Mouse (Mus musculus) lung, embryonic 15.5 days (tissue): ENCODE results near the gene Il3ra. TPM values are rescaled to one million over a fixed set of nuclear protein-coding genes. Genes with fewer than 3 reads are reported as not detected.

Experiments
- ATAC-seq: fragments of 200-750 bp; cut with Nextera tagmentation; 2 replicates; pipeline ENCODE4 v1.8.0; 2017; ENCODE audit warnings: moderate number of reproducible peaks, borderline replicate concordance; ENCODE audit not compliant: low FRiP score, low TSS enrichment; ENCODE audit errors: extremely low read depth
- H3K27ac ChIP-seq: fragments of 300-500 bp; sonication (generic); 2 replicates; pipeline ENCODE4 v1.5.1; 2015; ENCODE audit warnings: moderate library complexity, mild to moderate bottlenecking, inconsistent platforms
- H3K27me3 ChIP-seq: fragments of 300-500 bp; sonication (generic); 2 replicates; pipeline ENCODE4 v1.6.1; 2015; ENCODE audit warnings: inconsistent platforms
- H3K36me3 ChIP-seq: fragments of 300-500 bp; sonication (generic); 2 replicates; pipeline ENCODE4 v1.6.1; 2015; ENCODE audit warnings: inconsistent platforms
- H3K4me1 ChIP-seq: fragments of 300-500 bp; sonication (generic); 2 replicates; pipeline ENCODE4 v1.6.1; 2015; ENCODE audit warnings: inconsistent platforms
- H3K4me2 ChIP-seq: fragments of 300-500 bp; sonication (generic); 2 replicates; pipeline ENCODE4 v1.6.1; 2015; ENCODE audit warnings: inconsistent platforms, mild to moderate bottlenecking, moderate library complexity
- H3K4me3 ChIP-seq: fragments of 300-500 bp; sonication (generic); 2 replicates; pipeline ENCODE4 v1.5.1; 2015; ENCODE audit warnings: mild to moderate bottlenecking, inconsistent platforms
- H3K9ac ChIP-seq: fragments of 300-500 bp; sonication (generic); 2 replicates; pipeline ENCODE4 v1.6.1; 2015; ENCODE audit warnings: inconsistent platforms
- H3K9me3 ChIP-seq: fragments of 300-500 bp; sonication (generic); 2 replicates; pipeline ENCODE4 v1.6.1; 2016; ENCODE audit warnings: inconsistent platforms
- WGBS: fragments of 180-500 bp; shearing (Covaris S2); methylation state at CpG from one replicate; pipeline ENCODE4 v1.1.7; 2015; 5-methylcytosine and 5-hydroxymethylcytosine counted together
- polyA plus RNA-seq: library from polyadenylated mRNA; unstranded; fragments of >200 nt; fragmentation: Nextera tagmentation; extraction: Ambion mirVana; gene quantifications from 2 replicates; pipeline ENCODE4 v1.2.1, GENCODE M21; 2015

Gene Il3ra
- polyA plus RNA-seq, 1 experiment from 2014 or later, result 12.9 TPM

DNA sequence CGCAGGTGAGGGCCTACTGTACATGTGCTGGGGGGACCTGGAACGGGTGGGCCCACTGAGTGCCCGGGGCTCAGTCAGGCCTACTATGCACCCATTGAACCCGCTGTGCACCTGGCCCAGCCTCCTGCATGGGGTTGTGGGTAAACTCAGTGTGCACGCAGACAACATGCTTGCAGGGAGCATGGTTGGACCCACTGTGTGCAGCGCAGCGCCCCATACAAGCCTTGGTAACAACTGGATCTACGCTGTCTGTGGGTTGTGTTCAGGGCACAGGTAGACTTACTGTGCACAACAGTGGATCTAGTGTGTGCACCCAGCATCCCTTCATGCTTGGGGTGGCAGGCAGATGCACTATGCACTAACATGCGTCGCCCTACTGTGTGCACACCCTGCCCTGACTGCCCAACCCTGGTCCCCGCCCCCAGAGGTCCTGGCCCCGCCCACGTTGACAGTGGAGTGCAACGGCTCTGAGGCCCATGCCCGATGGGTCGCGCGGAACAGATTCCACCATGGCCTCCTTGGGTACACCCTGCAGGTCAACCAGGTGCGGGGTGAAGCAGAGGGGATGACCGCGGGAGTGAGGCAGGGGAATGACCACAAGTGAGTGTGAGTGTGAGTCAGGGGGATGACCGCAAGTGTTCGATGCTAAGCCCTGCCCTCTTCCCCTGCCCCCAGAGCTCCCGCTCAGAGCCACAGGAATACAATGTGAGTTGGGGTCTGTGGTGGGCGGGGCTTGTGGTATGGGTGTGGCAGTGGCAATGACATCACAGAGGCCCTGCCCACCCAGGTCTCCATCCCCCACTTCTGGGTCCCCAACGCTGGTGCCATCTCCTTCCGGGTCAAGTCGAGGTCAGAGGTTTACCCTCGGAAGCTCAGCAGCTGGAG lies 4.4 kb downstream of the Il3ra start:
- Histone ChIP-seq H3K4me1 (no peaks in the 10 kb centered on the region), H3K36me3 (0 out of 2 replicates have a peak, but pooled peaks cover 5% of the 10 kb centered on the region), H3K4me3 (no peak overlapping the region), H3K9ac (no peak overlapping the region), H3K27me3 (no peaks in the 10 kb centered on the region), H3K27ac (no peak overlapping the region), H3K4me2 (no peak overlapping the region), H3K9me3 (peaks cover 62% of the 10 kb centered on the region)
- WGBS, result 96% methylated on average over 29 of the region's 29 CpGs
- no peak for ATAC-seq

DNA sequence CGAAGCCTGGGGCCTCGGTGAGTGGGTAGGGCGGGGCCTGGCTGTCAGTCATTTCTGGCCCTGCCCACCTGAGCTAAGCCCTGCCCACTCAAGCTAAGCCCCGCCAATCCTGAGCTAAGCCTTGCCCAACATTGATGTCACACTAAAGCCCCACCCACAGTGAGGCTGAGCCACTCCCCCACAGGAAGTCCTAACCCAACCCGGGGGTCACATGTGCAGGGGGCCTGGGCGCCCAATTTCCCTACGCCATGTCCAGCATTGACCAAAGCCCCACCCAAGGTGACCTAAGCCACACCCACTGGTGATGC lies 5.0 kb downstream of the Il3ra start:
- ATAC-seq, result no peak
- H3K4me1 ChIP-seq, result no peaks in the 10 kb centered on the region
- H3K27me3 ChIP-seq, result no peaks in the 10 kb centered on the region
- H3K9me3 ChIP-seq, result peaks cover 62% of the 10 kb centered on the region
- 0 out of 2 replicates have a peak, but pooled peaks cover 5% of the 10 kb centered on the region for H3K36me3 ChIP-seq
- H3K9ac ChIP-seq, result no peak overlapping the region
- no peak overlapping the region for H3K4me3 ChIP-seq
- no peak overlapping the region for H3K27ac ChIP-seq
- H3K4me2 ChIP-seq, result no peak overlapping the region
- WGBS, result 97% methylated on average over 7 of the region's 7 CpGs

DNA sequence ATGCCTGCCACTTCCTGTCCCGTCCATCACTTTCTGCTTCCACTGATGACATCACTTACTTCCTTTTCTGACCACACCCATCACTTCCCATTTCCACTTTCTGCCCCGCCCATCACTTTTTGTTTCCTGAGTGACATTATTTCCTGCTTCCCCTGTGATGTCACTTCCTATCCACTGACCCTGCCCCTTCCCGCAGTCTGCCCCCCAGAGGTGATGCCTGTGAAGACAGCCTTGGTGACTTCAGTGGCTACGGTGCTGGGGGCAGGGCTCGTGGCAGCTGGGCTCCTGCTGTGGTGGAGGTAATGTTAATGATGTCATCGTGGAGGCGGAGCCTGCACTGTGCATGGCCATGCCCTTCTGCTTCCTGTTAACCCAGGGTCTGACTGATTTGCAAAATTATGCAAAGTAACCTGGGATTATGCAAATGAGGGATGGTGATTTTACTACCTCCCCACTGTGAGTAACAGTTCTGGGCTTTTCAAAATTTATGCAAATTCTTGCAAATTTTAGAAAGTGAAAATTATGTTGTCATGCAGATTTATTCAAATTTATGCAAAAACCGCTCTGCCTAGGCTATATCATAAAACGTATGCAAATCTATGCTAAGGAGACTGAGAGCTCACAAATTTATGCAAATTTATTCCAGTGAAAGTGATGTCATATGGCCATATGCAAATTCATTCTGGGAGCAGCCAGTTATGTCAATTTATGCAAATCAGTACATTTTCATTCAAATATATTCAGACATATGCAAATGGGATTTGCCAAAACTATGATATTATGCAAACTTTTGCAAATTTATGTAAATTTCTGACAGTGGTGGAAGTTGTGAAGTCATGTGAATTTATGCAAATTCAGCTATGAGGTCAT lies 5.9 kb downstream of the Il3ra start:
- H3K9me3 ChIP-seq, result peaks cover 60% of the 10 kb centered on the region
- 94% methylated on average over 9 of the region's 9 CpGs for WGBS
- no peaks in the 10 kb centered on the region for H3K4me1 ChIP-seq
- no peak overlapping the region for H3K27ac ChIP-seq
- H3K4me2 ChIP-seq, result no peak overlapping the region
- no peak overlapping the region for H3K9ac ChIP-seq
- no peak for ATAC-seq
- no peak overlapping the region for H3K4me3 ChIP-seq
- H3K27me3 ChIP-seq, result no peaks in the 10 kb centered on the region
- H3K36me3 ChIP-seq, result 0 out of 2 replicates have a peak, but pooled peaks cover 5% of the 10 kb centered on the region

DNA sequence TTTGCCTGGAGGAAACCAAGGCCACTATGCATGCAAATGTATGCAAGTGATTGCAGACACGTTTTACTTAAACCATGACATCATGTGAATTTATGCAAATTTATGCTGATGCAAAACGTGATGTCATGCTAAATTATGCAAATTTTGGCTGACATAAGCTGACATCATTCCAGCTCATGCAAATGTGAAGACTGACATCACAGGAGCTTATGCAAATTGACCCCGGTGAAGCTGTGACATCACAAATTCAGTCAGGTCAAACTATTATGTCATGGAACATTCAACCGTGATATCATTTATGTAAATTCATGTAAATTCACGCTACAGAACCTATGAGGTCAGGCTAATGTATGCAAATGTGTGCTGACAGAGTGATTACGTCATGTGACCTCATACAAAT lies 6.5 kb downstream of the Il3ra start:
- ATAC-seq, result no peak
- Histone ChIP-seq H3K27ac (no peak overlapping the region), H3K4me2 (no peak overlapping the region), H3K9me3 (peaks cover 55% of the 10 kb centered on the region), H3K36me3 (0 out of 2 replicates have a peak, but pooled peaks cover 5% of the 10 kb centered on the region), H3K27me3 (no peaks in the 10 kb centered on the region), H3K9ac (no peak overlapping the region), H3K4me1 (no peaks in the 10 kb centered on the region), H3K4me3 (no peak overlapping the region)
- 84% methylated on average over 6 of the region's 6 CpGs for WGBS

DNA sequence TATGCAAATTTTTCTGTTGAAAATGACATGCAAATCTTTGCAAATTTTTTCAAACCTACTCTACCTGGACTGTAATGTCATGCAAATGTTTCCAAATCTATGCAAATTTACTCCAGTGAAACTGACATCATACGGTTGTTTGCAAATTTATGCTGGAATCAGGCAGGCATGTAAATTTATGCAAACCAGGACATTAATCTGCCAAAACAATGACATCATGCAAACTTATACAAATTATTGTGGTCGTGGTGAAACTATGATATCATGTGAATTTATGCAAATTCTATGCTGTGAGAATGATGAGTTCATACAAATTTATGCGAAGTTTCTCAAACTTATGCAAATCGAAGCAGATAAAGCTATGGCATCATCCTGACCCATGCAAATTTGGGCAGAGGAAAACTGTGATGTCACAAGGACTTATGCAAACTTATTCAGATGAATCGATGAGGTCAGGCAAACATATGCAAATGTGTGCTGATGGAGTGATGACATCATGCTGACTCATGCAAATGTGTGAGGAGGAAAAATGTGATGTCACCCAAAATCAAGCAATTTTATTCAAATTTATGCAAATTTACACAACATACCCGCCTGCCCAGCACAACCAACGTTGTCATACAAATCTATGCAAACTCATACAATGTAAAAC lies 7.1 kb downstream of the Il3ra start:
- no peak overlapping the region for H3K4me2 ChIP-seq
- H3K9me3 ChIP-seq, result peaks cover 51% of the 10 kb centered on the region
- H3K27ac ChIP-seq, result no peak overlapping the region
- H3K36me3 ChIP-seq, result 0 out of 2 replicates have a peak, but pooled peaks cover 5% of the 10 kb centered on the region
- no peaks in the 10 kb centered on the region for H3K27me3 ChIP-seq
- ATAC-seq, result no peak
- H3K4me1 ChIP-seq, result no peaks in the 10 kb centered on the region
- WGBS, result 88% methylated on average over 7 of the region's 7 CpGs
- no peak overlapping the region for H3K9ac ChIP-seq
- H3K4me3 ChIP-seq, result no peak overlapping the region

DNA sequence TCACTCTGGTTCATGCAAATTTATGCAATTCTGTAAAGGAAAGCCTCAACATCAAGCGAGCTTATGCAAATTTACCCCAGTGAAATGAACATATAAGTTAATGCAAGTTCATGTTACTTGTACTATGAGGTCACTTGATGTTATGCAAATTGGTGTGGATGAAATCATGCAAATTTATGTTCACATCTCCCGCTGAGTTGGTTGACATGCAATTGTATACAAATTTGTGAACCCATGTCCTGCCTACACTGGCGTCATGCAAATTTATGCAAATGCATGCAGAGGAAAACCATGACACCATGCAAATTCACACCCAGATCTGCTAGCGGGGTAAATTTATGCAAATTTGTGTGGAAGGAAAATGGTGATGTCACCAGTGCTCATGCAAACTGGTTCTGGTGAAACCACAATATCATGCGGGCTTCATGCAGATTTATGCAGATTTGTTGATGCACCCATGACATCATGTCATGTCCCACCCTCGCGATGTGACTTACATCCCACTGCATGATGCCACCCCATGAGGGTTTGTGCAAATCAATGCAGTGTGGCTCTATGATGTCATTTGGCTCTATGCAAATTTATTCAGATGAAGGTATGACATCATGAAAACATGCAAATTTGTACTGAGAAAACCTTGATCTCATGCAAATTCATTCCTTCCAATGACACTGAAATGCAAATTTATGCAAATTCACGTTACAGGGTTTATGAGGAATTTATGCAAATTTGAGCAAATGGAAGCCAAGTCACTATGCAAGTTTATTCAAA lies 7.8 kb downstream of the Il3ra start:
- 91% methylated on average over 8 of the region's 8 CpGs for WGBS
- H3K4me1 ChIP-seq, result no peaks in the 10 kb centered on the region
- H3K4me2 ChIP-seq, result no peak overlapping the region
- no peak overlapping the region for H3K9ac ChIP-seq
- H3K27me3 ChIP-seq, result no peaks in the 10 kb centered on the region
- H3K36me3 ChIP-seq, result 0 out of 2 replicates have a peak, but pooled peaks cover 5% of the 10 kb centered on the region
- peaks cover 45% of the 10 kb centered on the region for H3K9me3 ChIP-seq
- no peak for ATAC-seq
- no peak overlapping the region for H3K4me3 ChIP-seq
- no peak overlapping the region for H3K27ac ChIP-seq

DNA sequence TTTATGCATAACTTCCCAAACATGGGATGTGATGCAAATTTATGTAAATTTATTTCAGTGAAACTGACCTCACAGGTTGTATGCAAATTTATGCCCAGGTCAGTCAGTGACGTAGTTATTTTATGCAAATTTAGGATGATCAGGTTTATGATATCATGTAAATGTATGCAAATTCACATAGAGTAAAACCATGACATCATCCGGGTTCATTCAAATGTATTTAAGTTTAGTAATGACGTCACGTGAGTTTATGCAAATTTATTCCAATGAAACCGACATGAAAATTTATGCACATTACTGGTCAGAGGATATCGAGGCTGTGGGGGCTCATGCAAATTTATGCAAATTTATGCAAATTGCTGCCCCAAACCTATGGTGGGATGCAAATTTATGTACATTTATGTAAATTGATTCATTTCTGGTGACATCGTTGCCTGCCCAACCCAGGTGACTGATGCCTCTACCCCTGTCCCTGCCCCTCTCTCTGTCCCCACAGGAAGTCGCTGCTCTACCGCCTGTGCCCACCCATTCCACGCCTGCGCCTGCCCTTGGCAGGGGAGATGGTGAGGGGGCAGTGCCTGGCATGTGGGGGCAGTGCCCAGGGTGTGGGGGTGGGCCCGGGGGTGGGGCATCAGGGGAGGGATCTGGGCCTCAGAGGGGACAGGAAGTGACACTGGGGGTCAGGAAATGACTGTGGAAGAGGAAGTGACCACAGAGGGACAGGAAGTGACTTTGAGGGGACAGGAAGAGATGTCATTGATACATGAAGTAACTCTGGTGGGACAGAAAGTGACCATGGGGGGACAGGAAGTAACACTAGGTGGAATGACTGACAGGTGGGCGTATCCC lies 8.7 kb downstream of the Il3ra start:
- 0 out of 2 replicates have a peak, but pooled peaks have one; percentile 7 for ATAC-seq
- 94% methylated on average over 13 of the region's 13 CpGs for WGBS
- Histone ChIP-seq H3K4me1 (no peaks in the 10 kb centered on the region), H3K27ac (no peak overlapping the region), H3K9me3 (peaks cover 36% of the 10 kb centered on the region), H3K4me2 (no peak overlapping the region), H3K4me3 (no peak overlapping the region), H3K27me3 (no peaks in the 10 kb centered on the region), H3K9ac (no peak overlapping the region), H3K36me3 (0 out of 2 replicates have a peak, but pooled peaks cover 5% of the 10 kb centered on the region)

DNA sequence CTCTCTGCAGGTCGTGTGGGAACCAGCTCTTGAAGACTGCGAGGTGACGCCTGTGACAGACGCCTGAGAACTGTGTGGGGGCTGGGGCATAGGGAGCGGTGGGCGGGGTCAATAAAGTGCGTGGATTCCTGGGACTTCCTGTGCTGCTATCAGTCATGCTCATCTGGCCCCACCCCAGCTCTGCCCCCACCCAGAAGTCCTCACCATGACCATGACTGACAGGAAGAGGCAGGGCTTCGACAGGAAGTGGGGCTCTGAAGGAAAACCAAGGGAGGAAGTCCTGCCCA lies 9.2 kb downstream of the Il3ra start:
- H3K9me3 ChIP-seq, result peaks cover 31% of the 10 kb centered on the region
- peak; percentile 53; the same call in 1 of the 2 replicates for ATAC-seq
- H3K9ac ChIP-seq, result no peak overlapping the region
- no peak overlapping the region for H3K4me3 ChIP-seq
- 0 out of 2 replicates have a peak, but pooled peaks cover under 1% of the 10 kb centered on the region for H3K36me3 ChIP-seq
- H3K4me2 ChIP-seq, result no peak overlapping the region
- 93% methylated on average over 8 of the region's 8 CpGs for WGBS
- H3K4me1 ChIP-seq, result no peaks in the 10 kb centered on the region
- no peak overlapping the region for H3K27ac ChIP-seq
- H3K27me3 ChIP-seq, result no peaks in the 10 kb centered on the region

DNA sequence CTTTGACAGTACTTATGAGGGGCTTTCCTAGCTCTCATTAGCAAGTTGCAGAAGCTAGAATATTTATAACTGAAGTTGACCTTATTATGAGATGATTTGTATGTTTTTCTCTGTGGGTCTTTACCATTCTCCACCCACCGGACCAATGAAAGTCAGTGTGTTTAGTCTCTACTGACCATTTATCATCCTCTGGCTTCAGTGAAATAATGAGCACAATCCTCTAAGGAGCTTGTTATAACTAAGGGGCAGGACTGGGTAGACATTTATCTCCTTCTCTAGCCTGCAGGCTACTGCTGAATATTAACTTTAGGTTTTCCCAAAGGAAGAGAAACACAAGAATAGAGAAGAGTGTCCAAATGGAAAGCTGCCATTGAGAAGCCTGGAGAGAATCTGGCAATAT lies 49.5 kb downstream of the Il3ra start:
- Histone ChIP-seq H3K4me2 (no peak overlapping the region), H3K9ac (no peak overlapping the region), H3K36me3 (no peaks in the 10 kb centered on the region), H3K9me3 (no peaks in the 10 kb centered on the region), H3K27me3 (no peaks in the 10 kb centered on the region), H3K4me3 (no peak overlapping the region), H3K27ac (no peak overlapping the region), H3K4me1 (no peaks in the 10 kb centered on the region)
- no peak for ATAC-seq
- WGBS, result 76% methylated on average over 1 of the region's 1 CpGs

DNA sequence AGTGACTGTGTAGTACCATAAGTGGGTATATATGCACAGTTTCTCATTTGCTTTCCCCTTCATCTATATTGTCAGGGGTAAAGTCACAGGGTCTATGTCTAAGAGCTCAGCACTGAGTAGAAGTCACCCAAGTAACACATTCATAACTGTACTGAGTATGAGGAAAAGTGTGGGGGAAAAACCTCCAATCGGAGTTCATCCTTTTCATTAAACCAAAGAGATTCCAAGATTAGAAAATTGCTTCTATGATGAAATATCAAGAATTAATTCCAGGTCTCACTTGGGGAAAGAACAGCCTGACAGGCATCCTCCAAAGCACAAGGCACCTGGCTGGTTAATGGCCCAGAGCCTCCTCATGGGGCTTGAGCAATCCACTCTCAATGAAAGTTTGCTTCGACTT lies 54.9 kb downstream of the Il3ra start, which contains the start of gene Olfr721-ps1:
Olfr721-ps1 (plus strand) TSS at position 301 of the 400 bp plus-strand sequence.
- Histone ChIP-seq H3K4me1 (no peaks in the 10 kb centered on the region), H3K4me3 (no peak within 1 kb of the TSS), H3K9me3 (no peaks in the 10 kb centered on the region), H3K27me3 (no peaks in the 10 kb centered on the region), H3K4me2 (no peak within 1 kb of the TSS), H3K9ac (no peak within 1 kb of the TSS), H3K36me3 (no peaks in the 10 kb centered on the region), H3K27ac (no peak within 1 kb of the TSS)
- no peak for ATAC-seq
- 83% methylated on average over 2 of the region's 2 CpGs for WGBS
